Mouse (Mus musculus) hindbrain, embryonic 11.5 days (tissue): ENCODE data around the gene Zdhhc11. TPM values are rescaled to one million over a fixed set of nuclear protein-coding genes. Genes with fewer than 3 reads are reported as not detected.

Experiments
- ATAC-seq: fragments of 200-750 bp; cut with Nextera tagmentation; 2 replicates; pipeline ENCODE4 v1.8.0; 2017; ENCODE audit warnings: mild to moderate bottlenecking, moderate TSS enrichment, moderate library complexity; ENCODE audit not compliant: low FRiP score
- DNase-seq: peaks from one replicate; pipeline ENCODE4 v3.0.0-alpha.2; 2015; ENCODE audit warnings: low spot score
- H3K27ac ChIP-seq: fragments of 300-500 bp; sonication (generic); 2 replicates; pipeline ENCODE4 v1.5.1; 2014; ENCODE audit warnings: mild to moderate bottlenecking, low read depth, low read length
- H3K27me3 ChIP-seq: fragments of 300-500 bp; sonication (generic); 2 replicates; pipeline ENCODE4 v1.6.1; 2014; ENCODE audit warnings: mild to moderate bottlenecking, low read length, moderate library complexity, mixed read lengths; ENCODE audit not compliant: control insufficient read depth, insufficient read depth
- H3K36me3 ChIP-seq: fragments of 300-500 bp; sonication (generic); 2 replicates; pipeline ENCODE4 v1.6.1; 2014; ENCODE audit warnings: mild to moderate bottlenecking, low read length, moderate library complexity, mixed read lengths; ENCODE audit not compliant: control insufficient read depth, insufficient read depth
- H3K4me1 ChIP-seq: fragments of 300-500 bp; sonication (generic); replicated peaks from 2 replicates; pipeline ENCODE4 v1.6.1; 2014; ENCODE audit warnings: low read length, mixed read lengths; ENCODE audit not compliant: control insufficient read depth, insufficient read depth
- H3K4me2 ChIP-seq: fragments of 300-500 bp; sonication (generic); replicated peaks from 2 replicates; pipeline ENCODE4 v1.6.1; 2014; ENCODE audit warnings: mild to moderate bottlenecking, low read depth, low read length
- H3K4me3 ChIP-seq: fragments of 300-500 bp; sonication (generic); 2 replicates; pipeline ENCODE4 v1.5.1; 2014; ENCODE audit warnings: low read depth, low read length
- H3K9ac ChIP-seq: fragments of 300-500 bp; sonication (generic); 2 replicates; pipeline ENCODE4 v1.6.1; 2014; ENCODE audit warnings: low read depth, low read length
- H3K9me3 ChIP-seq: fragments of 300-500 bp; sonication (generic); 2 replicates; pipeline ENCODE4 v1.6.1; 2016; ENCODE audit warnings: low read length; ENCODE audit not compliant: control insufficient read depth
- WGBS: fragments of 180-500 bp; shearing (Covaris S2); extraction: QIAGEN DNeasy Blood & Tissue Kit; methylation state at CpG from one replicate; pipeline ENCODE4 v1.1.7; 2014; 5-methylcytosine and 5-hydroxymethylcytosine counted together
- polyA plus RNA-seq: library from polyadenylated mRNA; unstranded; fragments of >200 nt; fragmentation: Nextera tagmentation; extraction: Ambion mirVana; gene quantifications from 2 replicates; pipeline ENCODE4 v1.2.1, GENCODE M21; 2014

Gene Zdhhc11
- polyA plus RNA-seq, 1 experiment from 2014 or later: not detected

DNA sequence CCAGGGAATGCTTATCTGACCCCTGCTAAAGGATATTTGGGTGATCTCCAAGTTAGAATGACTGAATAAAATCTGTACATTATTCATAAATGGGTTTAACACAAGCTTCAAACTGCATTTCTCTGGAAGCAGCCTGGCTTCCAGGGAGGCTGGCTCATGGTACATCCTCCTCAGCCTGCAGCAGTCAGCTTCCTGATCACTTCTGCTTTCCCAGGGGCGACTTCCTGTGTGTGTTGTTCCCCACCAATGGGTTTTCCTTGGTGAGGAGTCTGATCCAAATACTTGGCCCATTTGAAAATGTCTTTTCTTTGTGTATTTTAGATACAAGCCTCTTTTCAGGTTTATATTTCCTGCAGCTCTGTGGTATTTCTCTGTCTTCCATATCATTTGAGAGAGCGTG lies 65.4 kb downstream of the Zdhhc11 start:
- H3K4me3 ChIP-seq: no peak overlapping the region

DNA sequence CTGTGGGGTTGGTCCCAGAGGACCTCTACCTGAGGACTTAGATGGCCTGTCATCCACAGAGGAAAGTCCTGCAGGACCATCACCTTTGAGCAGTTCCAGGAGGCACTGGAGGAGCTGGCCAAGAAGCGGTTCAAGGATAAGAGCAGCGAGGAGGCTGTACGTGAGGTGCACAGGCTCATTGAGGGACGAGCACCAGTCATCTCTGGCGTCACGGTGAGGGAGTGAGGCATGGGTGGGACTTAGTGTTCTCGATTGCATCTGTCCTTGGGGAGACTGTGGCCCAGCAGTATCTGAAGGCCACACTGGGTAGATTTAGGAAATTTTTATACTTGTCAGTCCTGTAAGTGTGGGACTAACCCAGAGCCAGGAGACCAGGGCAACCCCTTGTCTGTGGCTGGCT lies 67.0 kb downstream of the Zdhhc11 start:
- Histone ChIP-seq H3K4me3 (no peak overlapping the region), H3K4me1 (no peaks in the 10 kb centered on the region), H3K36me3 (no peaks in the 10 kb centered on the region), H3K27ac (no peak overlapping the region), H3K27me3 (no peaks in the 10 kb centered on the region), H3K9ac (no peak overlapping the region), H3K9me3 (no peaks in the 10 kb centered on the region), H3K4me2 (no peak overlapping the region)
- DNase-seq: no peak
- 94% methylated on average over 7 of the region's 7 CpGs for WGBS
- ATAC-seq: no peak

More for the DNA sequence above, 65.4 kb downstream of the Zdhhc11 start:
- H3K9ac ChIP-seq: no peak overlapping the region
- no peak overlapping the region for H3K4me2 ChIP-seq
- no peak for DNase-seq
- no peak overlapping the region for H3K27ac ChIP-seq
- 79% methylated on average over 2 of the region's 2 CpGs for WGBS
- no peaks in the 10 kb centered on the region for H3K27me3 ChIP-seq
- H3K9me3 ChIP-seq: no peaks in the 10 kb centered on the region
- no peak for ATAC-seq
- H3K4me1 ChIP-seq: no peaks in the 10 kb centered on the region
- no peaks in the 10 kb centered on the region for H3K36me3 ChIP-seq

DNA sequence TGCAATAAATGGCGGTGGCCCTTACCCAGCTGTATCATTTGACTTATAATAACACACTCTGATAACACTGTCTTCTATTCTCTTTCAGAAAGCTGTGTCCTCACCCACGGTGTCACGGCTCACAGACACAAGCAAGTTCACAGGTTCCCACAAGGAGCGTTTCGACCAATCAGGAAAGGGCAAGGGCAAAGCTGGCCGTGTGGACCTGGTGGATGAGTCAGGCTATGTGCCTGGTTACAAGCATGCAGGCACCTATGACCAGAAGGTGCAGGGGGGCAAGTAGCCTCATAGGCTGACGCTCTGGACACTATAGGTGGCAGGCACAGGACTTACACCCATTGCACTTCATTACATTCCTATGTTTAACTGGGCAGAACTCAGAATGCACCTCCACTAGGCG lies 67.5 kb downstream of the Zdhhc11 start:
- no peaks in the 10 kb centered on the region for H3K4me1 ChIP-seq
- no peaks in the 10 kb centered on the region for H3K9me3 ChIP-seq
- H3K36me3 ChIP-seq: no peaks in the 10 kb centered on the region
- H3K27ac ChIP-seq: no peak overlapping the region
- H3K4me2 ChIP-seq: no peak overlapping the region
- no peaks in the 10 kb centered on the region for H3K27me3 ChIP-seq
- no peak overlapping the region for H3K9ac ChIP-seq
- ATAC-seq: no peak
- no peak overlapping the region for H3K4me3 ChIP-seq
- WGBS: 85% methylated on average over 8 of the region's 8 CpGs
- DNase-seq: no peak

DNA sequence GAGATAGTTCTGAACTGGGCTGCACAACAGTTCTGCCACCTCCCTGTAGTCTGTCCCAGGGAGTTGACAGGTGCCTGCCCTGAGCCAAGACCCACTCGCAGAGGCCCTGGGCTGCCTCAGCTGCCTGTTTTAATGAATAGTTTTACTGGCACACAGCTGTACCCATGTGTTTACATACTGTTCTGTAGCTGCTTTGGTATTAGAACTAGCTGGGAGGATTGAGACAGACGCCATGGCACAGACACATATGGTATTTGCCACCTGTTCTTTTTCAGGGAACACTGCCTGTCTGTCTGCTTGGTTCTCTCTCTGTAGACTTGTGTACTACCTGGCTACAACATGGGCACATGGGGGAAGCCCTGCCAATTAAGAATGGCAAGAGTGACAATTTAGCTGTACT lies 71.1 kb downstream of the Zdhhc11 start:
- Histone ChIP-seq H3K4me2 (no peak overlapping the region), H3K9me3 (no peaks in the 10 kb centered on the region), H3K4me3 (no peak overlapping the region), H3K4me1 (no peaks in the 10 kb centered on the region), H3K36me3 (no peaks in the 10 kb centered on the region), H3K9ac (no peak overlapping the region), H3K27me3 (no peaks in the 10 kb centered on the region), H3K27ac (no peak overlapping the region)
- WGBS: 91% methylated on average over 2 of the region's 2 CpGs
- ATAC-seq: no peak
- DNase-seq: no peak

DNA sequence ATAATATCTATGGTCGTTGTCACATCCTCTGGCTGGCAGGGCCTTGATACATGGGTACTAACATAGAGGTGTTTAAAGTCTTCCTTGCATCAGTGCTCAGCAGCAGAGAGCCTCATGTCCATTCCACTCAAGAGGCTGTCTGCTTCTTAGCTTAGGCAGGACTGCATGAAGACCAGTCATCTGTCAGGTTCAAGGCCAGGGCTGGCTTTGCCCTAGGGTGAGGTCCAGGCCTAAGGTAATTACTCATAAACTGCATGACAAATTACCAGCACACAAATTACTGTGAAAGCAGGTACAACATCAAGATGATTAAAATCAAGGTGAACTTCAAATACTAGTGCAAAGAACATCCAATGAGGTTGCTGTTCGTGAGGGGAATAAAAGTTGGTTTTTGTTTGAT lies 72.1 kb downstream of the Zdhhc11 start:
- Histone ChIP-seq H3K9me3 (no peaks in the 10 kb centered on the region), H3K9ac (no peak overlapping the region), H3K27ac (no peak overlapping the region), H3K36me3 (no peaks in the 10 kb centered on the region), H3K4me2 (no peak overlapping the region), H3K4me3 (no peak overlapping the region), H3K27me3 (no peaks in the 10 kb centered on the region), H3K4me1 (no peaks in the 10 kb centered on the region)
- 98% methylated on average over 2 of the region's 2 CpGs for WGBS
- DNase-seq (no peak), ATAC-seq (no peak)

DNA sequence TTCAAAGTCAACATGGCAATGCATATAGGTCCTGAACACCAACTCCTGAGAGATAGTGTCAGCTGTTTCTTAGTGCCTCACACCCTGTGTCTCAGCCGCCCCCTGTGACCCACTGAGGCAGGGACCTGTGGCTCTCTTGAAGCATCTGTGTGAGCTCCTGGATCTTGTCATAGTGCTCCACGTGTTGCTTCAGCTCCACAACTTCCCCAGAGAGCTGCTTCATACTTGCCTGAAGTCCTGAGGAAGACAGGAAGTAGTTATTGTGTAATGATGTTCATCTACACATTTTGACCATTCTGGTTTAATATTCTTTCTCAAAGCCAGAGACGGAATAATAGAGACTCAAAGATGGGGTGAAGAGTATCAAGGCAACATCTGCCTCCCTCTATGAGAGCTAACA lies 76.3 kb downstream of the Zdhhc11 start:
- no peak overlapping the region for H3K9ac ChIP-seq
- no peaks in the 10 kb centered on the region for H3K9me3 ChIP-seq
- WGBS: 86% methylated on average over 3 of the region's 3 CpGs
- no peak overlapping the region for H3K4me2 ChIP-seq
- no peak overlapping the region for H3K27ac ChIP-seq
- H3K4me1 ChIP-seq: no peaks in the 10 kb centered on the region
- ATAC-seq (no peak), DNase-seq (no peak)
- no peaks in the 10 kb centered on the region for H3K27me3 ChIP-seq
- peaks cover 3% of the 10 kb centered on the region; the same call in 1 of the 2 replicates for H3K36me3 ChIP-seq
- no peak overlapping the region for H3K4me3 ChIP-seq

Other genes with a start within 250 kb of the Zdhhc11 start
- gene Slc12a7, start 230.8 kb upstream of the Zdhhc11 start, polyA plus RNA-seq: 34.2 and 34.8 TPM in 2 replicates
- gene Nkd2, start 116.2 kb upstream of the Zdhhc11 start, polyA plus RNA-seq: 14.7 TPM in 2 replicates
- gene Trip13, start 26.1 kb upstream of the Zdhhc11 start, polyA plus RNA-seq: 40.1 and 49.5 TPM in 2 replicates
- 76.7 and 77.5 TPM in 2 replicates for gene Brd9, start 26.0 kb upstream of the Zdhhc11 start, polyA plus RNA-seq
- gene Tppp, start 45.6 kb downstream of the Zdhhc11 start, polyA plus RNA-seq: 4.0 and 4.9 TPM in 2 replicates
- 18.3 and 20.3 TPM in 2 replicates for gene Cep72, start 98.4 kb downstream of the Zdhhc11 start, polyA plus RNA-seq
- gene Slc9a3, start 157.6 kb downstream of the Zdhhc11 start, polyA plus RNA-seq: not detected in 2 replicates
- 82.2 and 82.7 TPM in 2 replicates for gene Exoc3, start 244.9 kb downstream of the Zdhhc11 start, polyA plus RNA-seq